Mouse (Mus musculus) thymus, adult 2 months (tissue): Measurements from ENCODE around the gene Spred3.

Experiments used
- CTCF ChIP-seq: fragments of 200-500 bp; IDR thresholded peaks from 2 replicates; pipeline ENCODE4 v1.5.1; 2012; ENCODE audit warnings: mild to moderate bottlenecking, control low read depth, low read length, moderate library complexity, borderline replicate concordance; ENCODE audit not compliant: control insufficient read depth, poor library complexity, insufficient read depth; ENCODE audit errors: extremely low read depth
- POLR2A ChIP-seq: fragments of 200-500 bp; IDR thresholded peaks from 2 replicates; pipeline ENCODE4 v1.6.1; 2012; ENCODE audit warnings: mild to moderate bottlenecking, low read length, control low read depth, moderate library complexity; ENCODE audit not compliant: control insufficient read depth, poor library complexity, insufficient read depth; ENCODE audit errors: extremely low read depth

DNA sequence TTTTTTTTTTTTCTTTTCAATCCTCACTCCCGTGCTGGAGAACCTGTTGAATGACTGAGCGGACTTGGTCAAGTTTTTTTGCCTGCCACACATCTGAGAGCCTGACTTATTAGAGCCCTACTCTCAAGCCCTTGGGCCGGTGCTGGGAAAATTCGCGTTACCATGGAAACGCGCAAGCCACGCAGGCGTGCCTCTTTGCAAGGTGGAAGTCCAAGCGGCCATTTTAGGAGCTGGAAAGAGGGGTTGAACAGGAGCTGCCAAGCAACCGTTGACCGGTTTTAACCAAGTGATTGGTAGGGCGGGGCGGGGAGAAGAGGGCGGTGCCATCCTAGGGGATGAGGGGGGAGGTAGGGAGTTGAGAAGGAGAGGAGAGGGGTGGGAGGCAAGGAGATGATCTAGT is 44.6 kb upstream of the Spred3 start:
- no peak for TF ChIP-seq CTCF
- no peak for TF ChIP-seq POLR2A
